Mouse (Mus musculus) mouse trophoblast stem cell (cell line): ENCODE measurements around the gene Cmtm1.
"Not testable (repeated sequence)": the region's sequence is repeated elsewhere in the genome, so short reads cannot be mapped to it uniquely, and the experiment has no call there.

Source experiments
- in situ Hi-C, 2 experiments: fragments of 300-500 bp; cut with MseI, MboI; formaldehyde crosslinking; loops; 2 replicates in 1 of 2; 3 replicates in 1 of 2; pipeline ENCODE4 v1.15.1; 2025

Gene Cmtm1

GRCm38 (mm10) chr8:104309441-104310155 lies at the start of gene Cmtm1, which contains the start of gene Gm45711:
Cmtm1 (minus strand) TSS chr8:104310145.
Gm45711 (minus strand) TSS chr8:104310081.
- in situ Hi-C loops, result not testable (repeated sequence)

DNA sequence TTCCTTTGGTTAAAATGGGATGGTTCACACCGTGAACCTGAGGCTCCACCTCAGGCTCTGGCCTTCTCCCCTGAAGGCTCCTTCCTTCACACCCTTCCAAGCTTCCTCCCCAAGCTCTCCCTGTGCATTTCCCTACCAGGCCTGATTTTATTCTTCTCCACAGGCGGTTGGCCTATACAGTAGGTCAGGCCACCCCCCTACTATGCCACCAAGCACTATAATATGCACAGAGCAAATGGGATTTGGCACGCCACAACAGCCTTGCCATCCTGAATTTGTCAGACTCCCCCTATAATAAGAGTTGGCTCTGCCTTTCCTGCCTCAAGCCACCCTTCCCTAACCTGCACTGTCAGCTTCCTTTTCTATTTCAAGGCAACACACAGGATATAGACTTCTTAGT lies 48.7 kb upstream of the Cmtm1 start:
- in situ Hi-C loops, result no loop called here

DNA sequence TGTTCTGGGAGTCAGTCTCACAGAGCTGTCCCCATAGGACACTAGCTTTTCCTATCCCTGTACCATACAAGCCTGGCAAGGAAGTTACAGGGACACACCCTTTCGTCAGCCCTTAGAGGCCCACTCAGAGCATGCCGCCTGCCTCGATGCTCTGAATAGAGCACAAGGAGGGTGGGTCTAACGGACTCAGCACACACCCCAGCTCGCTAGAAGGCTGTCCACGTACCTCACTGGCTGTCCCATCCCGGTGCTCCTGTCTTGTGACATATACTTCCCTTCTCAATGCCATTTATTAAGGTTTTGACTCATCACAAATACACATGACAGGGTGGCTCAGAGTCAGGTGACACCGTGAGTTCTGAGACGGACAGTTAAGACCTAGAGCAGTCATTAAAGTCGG lies 44.6 kb upstream of the Cmtm1 start:
- in situ Hi-C loops, result no loop called here

- in situ Hi-C loops, result no loop called here
These were observed 43.2 kb upstream of the Cmtm1 start for GRCm38 (mm10) chr8:104353186-104353585.

GRCm38 (mm10) chr8:104350047-104350446 lies 40.1 kb upstream of the Cmtm1 start:
- in situ Hi-C loops, result no loop called here

GRCm38 (mm10) chr8:104348971-104349370 lies 39.0 kb upstream of the Cmtm1 start:
- in situ Hi-C loops, result loop anchor here (5.0 to 10.0 kb wide), 2 partner anchors 53 to 56 kb away; no protein-coding TSS in a partner anchor

DNA sequence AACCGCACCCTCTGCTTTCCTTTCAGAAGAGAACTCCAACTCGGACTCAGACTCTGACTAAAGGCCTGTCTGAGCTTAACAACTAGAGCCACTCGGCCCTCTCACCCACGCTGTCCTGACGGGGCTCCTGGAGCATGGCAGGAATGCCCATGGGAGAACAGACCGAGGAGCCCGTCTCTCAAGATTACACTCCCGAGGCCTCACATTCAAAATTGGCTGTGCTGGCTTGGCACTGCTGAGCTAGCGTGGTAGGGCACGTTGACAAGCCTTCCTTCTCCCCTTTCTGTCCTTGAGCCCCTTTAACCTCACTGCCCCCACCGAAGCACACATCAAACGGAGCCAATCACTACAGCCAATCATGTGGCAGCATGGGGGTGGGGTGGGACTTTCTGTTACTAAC lies 36.8 kb upstream of the Cmtm1 start:
- in situ Hi-C loops, result loop anchor here (5.0 to 10.0 kb wide), 2 partner anchors 56 to 58 kb away; no protein-coding TSS in a partner anchor

- in situ Hi-C loops, result loop anchor here (5.0 to 10.0 kb wide), 2 partner anchors 58 to 60 kb away; no protein-coding TSS in a partner anchor
These were observed 34.7 kb upstream of the Cmtm1 start for GRCm38 (mm10) chr8:104344622-104345021.

GRCm38 (mm10) chr8:104343957-104344356 lies 34.0 kb upstream of the Cmtm1 start:
- in situ Hi-C loops, result loop anchor here in 1 of 2 experiments (10.0 kb wide), 1 partner anchor 61 kb away; no protein-coding TSS in a partner anchor

DNA sequence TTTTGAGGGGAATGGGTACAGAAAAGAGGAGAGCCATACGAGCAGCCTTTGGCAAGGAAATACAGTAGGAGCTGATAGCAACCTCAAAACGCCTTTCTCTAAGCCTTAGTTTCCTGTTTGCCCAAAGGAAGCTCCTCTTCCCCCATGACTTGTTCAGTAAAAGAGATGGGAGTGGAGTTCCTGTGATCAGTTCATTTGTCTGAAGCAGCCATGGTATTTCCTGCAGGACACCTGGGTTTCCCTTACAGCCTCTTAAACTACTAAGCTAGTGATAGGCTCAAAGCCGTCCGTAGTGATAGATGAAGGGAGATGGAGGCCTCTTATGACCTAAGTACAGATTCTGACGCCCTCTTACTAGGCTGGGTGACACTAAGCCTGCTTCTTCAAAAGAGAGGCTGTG lies 32.5 kb upstream of the Cmtm1 start:
- in situ Hi-C loops, result loop anchor here in 1 of 2 experiments (10.0 kb wide), 1 partner anchor 62 kb away; no protein-coding TSS in a partner anchor

DNA sequence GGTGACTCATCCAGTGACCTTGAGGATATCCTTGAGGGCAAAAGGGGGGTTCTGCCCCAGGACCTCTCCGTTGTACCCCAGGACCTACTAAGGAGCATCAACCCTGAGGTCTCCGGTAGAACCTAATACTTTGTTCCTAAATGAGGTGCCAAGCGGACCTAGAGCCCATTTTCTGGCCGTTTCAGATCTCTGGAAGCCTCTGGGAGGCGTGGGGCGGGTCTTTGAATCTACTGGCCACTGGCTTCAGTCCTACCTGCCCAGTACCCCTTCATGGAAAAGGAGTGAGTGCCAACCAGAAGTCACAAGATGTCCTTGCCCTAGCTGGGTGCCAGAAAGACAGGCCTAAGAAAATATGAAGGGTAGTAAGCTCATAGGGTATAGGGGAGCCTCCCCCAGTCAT lies 31.7 kb upstream of the Cmtm1 start:
- in situ Hi-C loops, result loop anchor here in 1 of 2 experiments (10.0 kb wide), 1 partner anchor 63 kb away; no protein-coding TSS in a partner anchor

- in situ Hi-C loops, result loop anchor here in 1 of 2 experiments (10.0 kb wide), 1 partner anchor 64 kb away; no protein-coding TSS in a partner anchor
These were observed 31.2 kb upstream of the Cmtm1 start for GRCm38 (mm10) chr8:104341106-104341561.

GRCm38 (mm10) chr8:104340233-104341105 lies 30.5 kb upstream of the Cmtm1 start:
- in situ Hi-C loops, result loop anchor here in 1 of 2 experiments (10.0 kb wide), 1 partner anchor 64 kb away; no protein-coding TSS in a partner anchor

DNA sequence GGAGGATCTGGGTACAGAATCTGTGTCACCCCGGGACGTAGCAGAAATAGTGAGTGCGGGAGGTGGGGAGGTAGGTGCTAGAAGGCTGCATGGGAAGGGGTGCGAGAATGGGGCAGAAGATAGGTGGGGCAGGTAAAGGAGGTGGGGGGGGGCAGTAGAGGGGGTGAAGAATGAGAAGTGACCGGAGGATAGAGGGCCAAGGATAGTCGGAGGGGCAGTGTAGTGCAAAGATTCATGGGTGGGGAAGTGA lies 30.0 kb upstream of the Cmtm1 start:
- in situ Hi-C loops, result loop anchor here in 1 of 2 experiments (10.0 kb wide), 1 partner anchor 65 kb away; no protein-coding TSS in a partner anchor

DNA sequence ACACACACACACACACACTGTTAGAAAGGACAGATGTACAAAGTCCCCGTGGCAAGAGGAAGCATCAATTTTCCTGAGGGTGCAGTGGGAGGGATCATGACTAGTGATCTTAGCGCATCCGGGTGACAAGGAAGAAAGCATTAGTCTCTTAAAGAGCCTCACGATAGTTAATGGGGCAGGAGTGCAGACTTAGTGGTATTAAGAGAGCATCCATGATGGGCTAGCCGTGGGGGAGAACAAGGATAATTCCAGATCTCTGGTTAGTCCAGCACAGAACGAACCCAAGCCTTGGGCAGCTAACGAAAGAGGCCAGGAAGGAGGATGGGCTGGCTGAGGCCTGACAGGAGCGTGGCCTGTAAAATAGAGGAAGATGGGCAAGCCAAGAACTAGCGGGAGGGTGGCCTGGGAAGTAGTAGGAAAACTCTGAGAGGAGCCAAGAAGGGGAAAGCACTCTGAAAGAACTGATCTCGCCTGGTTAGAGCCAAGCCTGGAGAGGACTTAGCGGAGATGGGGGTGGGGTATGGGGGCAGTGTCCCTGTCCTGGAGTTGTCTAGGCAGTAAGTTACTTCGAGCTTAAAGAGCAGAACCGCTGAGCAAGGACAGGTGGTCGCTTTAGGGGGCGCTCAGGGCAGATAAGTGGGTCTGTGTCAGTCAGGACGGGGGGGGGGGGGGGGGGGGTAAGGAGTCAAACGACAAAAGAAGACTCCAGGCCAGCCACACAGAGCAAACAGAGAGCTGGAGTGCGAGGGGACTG lies 29.5 kb upstream of the Cmtm1 start, which contains the start of gene Cmtm3:
TSS of gene Cmtm3 (plus strand) at position 182 of the 754 bp plus-strand sequence.
- in situ Hi-C loops, result no loop called here

DNA sequence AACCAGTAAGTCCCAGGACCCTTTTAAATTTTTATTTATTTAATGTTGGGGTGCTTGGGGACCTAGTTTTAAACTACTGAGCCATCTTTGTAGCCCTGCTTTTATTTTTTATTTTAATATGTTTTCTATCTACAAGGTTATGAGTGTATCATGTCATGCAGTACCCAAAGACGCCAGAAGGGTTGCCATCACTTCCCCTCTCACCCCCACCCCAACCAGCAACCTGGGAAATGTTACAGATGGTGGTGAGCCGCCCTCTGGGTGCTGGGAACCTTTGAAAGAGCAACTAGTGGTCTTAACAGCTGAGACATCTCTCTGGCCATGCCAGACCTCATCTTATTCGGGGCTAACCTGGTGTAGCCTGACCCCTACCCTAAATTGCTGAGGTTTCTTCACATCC lies 27.9 kb upstream of the Cmtm1 start:
- in situ Hi-C loops, result no loop called here

DNA sequence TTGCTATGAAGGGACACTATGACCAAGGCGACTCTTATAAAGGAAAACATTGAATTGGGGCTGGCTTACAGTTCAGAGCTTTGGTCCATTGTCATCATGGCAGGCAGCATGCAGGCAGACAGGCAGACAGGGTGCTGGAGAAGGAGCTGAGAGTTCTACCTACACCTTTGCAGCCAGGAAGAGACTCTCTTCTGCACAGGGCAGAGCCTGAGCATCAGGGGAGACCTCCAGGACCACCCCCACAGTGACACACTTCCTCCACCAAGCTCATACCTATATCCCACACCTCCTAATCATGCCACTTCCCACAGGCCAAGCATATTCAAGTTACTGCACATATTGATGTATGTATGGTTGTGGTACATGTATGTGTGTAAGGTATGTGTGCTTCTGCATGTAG lies 26.9 kb upstream of the Cmtm1 start:
- in situ Hi-C loops, result no loop called here

DNA sequence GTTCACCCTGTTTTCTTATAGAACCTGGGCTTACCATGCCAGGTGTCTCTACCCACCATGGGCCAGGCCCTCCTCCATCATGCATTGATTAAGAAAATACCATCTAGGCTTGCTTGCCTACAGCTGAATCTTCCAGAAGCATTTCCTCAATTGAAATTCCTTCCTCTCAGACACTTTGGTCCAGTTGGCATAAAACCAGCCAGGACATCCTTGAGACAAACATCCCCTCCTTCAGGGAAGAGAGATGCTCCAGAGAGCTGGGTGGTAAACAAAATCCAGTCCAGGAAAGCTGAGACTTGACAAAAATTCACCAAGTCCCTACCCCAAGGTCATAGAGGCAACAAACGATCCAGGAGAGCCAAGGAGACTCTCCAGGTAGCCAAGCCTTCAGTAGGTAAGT lies 24.3 kb upstream of the Cmtm1 start:
- in situ Hi-C loops, result no loop called here

- in situ Hi-C loops, result no loop called here
These were observed 23.8 kb upstream of the Cmtm1 start for GRCm38 (mm10) chr8:104333786-104334185.

DNA sequence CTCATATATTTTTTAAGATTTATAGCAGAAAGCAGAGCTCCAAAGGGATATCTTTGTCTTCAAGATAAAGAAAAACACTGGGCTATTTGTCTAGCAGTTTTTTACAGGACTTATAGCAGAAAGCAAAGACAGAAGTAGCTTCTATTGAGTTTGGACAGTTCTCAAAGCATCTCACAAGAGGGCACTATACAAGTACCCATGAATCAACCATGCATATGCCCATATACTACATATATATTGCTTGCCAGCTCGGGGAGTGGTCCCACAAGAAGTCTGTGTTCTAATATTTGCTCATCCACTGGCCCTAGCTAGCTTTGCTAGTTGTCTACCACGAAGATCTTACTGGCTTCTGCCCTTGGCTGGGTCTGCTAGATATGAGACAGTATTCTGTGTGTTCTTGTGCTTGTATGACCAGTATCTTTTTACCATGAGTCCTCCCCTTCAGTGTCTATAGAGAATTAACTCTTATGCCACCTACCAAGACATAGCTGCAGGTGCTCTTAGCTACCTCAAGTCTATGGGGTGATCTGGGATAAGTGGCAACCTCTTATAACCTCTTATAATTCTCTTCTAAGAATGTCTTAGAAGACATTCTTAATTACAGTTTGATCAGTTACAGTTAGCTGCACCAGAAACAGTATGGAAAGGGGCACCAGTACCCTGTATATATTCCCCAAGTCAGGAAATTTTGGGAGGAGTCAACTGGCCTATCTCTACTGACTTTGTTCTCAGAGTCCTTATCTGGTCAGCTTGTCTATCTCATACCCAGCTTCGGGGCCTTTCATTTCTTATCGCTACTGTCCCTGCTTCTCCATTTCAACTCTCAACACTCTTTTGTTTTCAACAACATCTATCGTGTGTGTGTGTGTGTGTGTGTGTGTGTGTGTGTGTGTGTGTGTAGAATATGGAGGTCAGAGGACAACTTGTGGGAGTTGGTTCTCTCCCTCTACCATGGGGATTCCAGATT lies 23.0 kb upstream of the Cmtm1 start:
- in situ Hi-C loops, result no loop called here
